Mouse (Mus musculus) cerebellum, postnatal 36 days (tissue): ENCODE measurements around the gene Spink4.

Experiments used
- DNase-seq, 2 experiments: peaks; one replicate each; pipeline ENCODE4 v3.0.0; 2021 to 2022; ENCODE audit warnings: mixed read lengths in 2 of 2

The Spink4 gene

DNA sequence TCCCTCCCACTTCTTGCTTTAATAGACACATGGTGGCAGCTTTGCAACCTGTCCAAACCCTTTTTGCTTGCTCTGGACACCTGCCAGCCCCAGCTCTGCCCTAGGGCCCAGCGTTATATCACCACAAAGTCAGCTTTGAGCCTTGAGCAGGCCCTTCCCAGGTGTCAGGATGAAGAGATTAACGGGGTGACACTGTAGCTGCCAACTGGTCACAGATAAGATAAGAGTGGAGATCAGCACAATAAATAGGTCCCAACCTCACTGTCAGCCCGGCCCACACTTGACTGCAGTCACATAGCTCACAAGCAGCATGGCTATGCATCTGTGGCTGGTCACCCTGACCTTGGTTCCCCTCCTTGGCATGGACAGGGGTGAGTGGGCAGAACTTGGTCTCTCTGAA is at the start of gene Spink4:
Gene Spink4, plus strand, starts transcription at position 268 of the 400 bp plus-strand sequence.
- DNase-seq, result peak in 1 of 2 experiments; percentile 13

DNA sequence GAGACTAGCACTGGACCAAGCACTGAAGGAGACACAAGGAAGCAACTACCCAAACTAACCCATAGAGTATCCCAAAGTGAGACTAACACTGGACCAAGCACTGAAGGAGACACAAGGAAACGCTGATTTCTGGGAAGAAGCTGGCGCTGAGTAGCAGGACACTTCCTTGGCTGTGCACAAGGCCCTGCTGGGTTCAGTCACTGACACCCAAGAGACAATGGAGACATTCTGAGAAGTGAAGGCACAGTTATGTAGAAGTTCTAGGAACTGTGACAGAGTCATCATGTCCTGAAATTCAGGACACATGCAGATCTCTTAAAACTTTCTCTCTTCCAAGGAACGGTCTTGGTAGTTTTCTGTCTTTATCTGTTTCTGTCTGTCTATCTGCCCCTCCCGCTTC is 49.6 kb upstream of the Spink4 start:
- no peak for DNase-seq

- no peak for DNase-seq
Observed at GRCm38 (mm10) chr4:40872129-40872528, 47.7 kb upstream of the Spink4 start.

DNA sequence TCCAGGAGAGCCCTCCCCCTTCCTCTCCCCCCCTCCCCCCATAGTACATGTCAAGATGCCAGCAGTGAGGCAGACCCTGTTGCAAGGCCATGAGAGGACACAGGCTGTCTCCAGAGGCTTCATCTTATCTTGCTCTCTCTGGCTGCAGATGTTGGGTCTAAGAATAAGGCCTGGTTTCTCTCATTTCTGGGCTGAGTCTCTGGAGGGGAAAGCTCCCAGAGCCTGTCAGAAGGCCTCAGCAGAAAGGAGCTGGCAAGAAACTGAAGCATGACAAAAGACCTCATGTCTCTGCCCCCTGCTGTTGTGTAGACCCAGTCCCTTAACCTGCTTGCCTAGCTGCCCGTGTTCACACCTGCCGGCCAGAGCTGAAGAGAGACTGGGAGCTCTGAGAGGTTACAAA is 46.5 kb upstream of the Spink4 start:
- DNase-seq, result no peak

GRCm38 (mm10) chr4:40874151-40874600 is 45.7 kb upstream of the Spink4 start:
- DNase-seq, result peak; percentile 36 to 47

- DNase-seq, result no peak
Observed at GRCm38 (mm10) chr4:40874794-40875552, 44.9 kb upstream of the Spink4 start.

GRCm38 (mm10) chr4:40875842-40876241 is 44.0 kb upstream of the Spink4 start:
- peak in 1 of 2 experiments; percentile 9 for DNase-seq

- no peak for DNase-seq
Observed at GRCm38 (mm10) chr4:40876814-40877371, 43.0 kb upstream of the Spink4 start.

DNA sequence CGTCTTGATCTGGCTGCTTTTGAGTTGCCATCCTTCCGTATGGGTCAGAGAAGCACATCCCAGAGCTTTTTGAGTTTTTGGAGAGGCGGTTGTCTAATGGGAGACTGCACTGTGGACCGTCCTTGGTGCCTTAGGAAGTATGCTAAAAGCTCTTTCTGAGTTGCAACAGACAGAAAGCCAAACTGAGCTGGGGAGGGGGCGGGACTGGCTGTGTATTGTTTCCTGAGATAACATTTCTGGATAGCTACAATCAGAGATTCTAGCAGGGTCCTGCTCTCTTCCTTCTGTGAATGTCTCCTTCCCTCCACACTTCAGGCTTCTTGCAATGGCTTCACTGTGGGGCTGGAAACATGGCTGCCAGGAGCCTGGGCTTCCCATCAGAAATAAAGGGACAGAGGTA is 42.3 kb upstream of the Spink4 start:
- DNase-seq, result no peak

- no peak for DNase-seq
Observed at GRCm38 (mm10) chr4:40883200-40883599, 36.7 kb upstream of the Spink4 start.

DNA sequence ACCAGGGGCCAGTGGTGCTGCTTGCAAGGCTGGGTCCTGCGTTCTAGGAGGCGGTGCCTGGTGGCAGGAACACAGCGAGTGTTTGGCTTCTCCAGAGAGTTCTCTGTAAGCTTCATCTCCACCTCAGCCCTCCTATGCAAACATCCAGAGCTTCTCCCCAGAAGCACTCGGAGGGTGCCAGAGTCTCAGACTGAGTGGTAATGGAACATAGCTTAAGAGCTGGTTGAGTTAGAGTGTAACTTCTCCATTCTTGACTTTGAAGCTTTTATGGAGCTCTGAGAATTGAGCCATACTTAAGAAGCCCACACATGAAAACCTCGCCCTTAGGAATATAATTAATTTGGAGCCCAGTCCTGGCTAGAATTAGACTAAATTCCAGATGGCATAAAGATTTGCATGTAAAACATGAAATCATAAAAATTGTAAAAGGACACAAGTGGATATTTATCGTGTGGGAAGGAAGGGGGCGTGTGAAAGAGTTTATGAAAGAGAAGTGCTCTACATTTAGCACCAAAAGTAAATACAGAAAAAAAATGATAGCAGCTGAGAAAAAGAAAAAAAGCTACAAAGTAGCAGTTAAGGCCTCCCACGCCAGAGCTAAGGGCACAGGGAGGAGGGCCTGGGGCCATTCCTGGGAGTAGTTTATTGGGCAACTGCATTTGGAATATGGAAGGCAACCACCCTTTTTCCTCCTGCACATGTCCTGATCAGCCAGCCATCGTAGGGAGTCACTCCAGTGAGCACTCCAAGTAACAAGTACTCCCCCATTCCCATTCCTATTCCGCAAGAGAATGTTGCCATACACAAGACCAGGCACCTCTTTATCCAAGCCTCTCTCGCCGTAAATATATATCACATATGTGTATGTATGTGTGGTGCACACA is 35.3 kb upstream of the Spink4 start:
- no peak for DNase-seq

DNA sequence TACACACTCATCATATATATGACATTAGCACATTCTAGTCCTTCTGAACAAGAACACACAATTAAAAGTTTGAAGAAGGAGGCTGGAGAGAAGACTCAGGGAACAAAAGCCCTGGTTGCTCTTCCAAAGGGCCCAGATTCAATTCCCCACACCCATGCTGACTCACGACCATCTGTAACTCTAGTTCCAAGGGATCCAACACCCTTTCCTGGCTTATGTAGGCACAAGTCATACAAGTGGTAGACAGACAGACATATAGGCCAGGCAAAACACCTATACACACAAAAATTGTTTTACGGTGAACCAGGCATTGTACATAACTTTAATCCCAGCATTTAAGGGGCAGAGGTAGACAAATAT is 34.7 kb upstream of the Spink4 start:
- no peak for DNase-seq

- no peak for DNase-seq
Observed at GRCm38 (mm10) chr4:40885883-40886282, 34.0 kb upstream of the Spink4 start.

DNA sequence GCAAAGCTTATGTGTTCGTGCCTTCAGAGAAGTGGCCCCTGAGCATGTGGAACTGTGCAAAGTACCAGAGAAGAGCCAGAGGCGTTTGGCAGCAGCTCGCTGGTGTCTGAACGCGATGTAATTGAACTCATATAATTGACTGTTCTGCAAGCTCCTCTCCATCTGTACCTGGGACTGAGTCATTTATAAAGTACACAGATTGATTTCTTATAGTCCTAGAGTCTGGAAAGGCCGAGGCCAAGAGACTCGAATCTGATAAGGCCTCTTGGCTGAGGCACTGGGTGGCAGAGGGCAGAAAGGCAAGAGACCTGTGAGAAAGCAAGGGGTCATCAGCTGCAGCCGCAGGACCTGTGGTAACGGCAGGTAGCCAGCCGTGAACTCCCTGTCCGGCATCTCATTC is 31.0 kb upstream of the Spink4 start:
- no peak for DNase-seq

DNA sequence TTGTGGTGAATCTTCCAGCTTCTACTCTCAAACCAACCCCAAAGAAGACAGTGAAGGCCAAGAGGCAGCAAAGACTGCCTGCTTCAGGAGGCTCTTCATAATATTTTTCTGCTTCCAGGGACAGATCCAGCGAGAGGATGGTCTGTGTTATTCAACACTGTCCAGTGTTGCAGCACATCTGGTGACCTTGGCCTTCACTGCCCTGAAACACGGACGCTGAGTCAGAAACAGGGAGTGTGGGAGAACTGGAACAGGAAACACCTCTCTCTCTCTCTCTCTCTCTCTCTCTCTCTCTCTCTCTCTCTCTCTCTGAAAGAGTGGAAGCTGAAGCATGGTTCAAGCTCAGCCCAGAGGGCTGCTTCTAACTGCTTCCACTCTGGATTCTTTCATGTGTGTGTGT is 30.6 kb upstream of the Spink4 start:
- no peak for DNase-seq

DNA sequence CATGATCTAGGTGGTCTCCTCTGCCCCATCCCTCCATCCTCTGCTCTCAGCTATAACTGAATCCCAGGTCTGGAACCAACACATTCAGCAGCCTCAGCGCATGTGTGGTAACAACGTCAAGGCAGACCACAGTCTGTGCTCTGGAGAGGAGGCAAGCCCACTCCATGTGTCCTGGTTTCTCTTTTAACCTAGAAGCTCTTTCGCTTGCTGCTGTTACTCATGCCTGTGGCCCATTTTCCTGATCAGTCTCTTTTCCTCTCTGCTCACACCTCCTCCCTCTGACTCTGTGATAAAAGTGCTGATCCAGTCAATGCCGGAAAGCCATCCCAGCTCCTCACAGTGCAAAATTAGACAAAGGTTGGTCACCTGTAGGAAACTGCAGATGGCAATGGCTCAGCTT is 29.9 kb upstream of the Spink4 start:
- no peak for DNase-seq

DNA sequence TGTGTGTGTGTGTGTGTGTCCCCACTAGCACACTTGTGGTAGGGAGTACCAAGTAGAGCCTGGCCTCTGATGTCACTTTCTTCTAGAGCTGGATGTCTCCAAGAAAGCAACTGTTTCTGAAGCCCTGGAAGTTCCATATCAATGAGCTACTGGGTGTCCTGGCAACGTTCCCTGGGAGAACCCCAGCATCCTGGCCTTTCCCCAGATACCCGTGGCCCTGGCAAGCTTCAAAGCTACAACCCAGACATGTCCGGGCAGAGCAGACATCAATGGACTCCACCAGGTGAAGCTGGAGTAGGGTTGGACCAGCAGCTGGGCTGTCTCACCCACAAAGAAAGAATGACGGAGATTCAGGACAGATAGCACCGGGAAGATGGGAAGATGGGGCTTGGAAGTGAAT is 28.6 kb upstream of the Spink4 start:
- no peak for DNase-seq

GRCm38 (mm10) chr4:40895118-40895517 is 24.7 kb upstream of the Spink4 start:
- no peak for DNase-seq

- no peak for DNase-seq
Observed at GRCm38 (mm10) chr4:40895646-40896045, 24.2 kb upstream of the Spink4 start.

DNA sequence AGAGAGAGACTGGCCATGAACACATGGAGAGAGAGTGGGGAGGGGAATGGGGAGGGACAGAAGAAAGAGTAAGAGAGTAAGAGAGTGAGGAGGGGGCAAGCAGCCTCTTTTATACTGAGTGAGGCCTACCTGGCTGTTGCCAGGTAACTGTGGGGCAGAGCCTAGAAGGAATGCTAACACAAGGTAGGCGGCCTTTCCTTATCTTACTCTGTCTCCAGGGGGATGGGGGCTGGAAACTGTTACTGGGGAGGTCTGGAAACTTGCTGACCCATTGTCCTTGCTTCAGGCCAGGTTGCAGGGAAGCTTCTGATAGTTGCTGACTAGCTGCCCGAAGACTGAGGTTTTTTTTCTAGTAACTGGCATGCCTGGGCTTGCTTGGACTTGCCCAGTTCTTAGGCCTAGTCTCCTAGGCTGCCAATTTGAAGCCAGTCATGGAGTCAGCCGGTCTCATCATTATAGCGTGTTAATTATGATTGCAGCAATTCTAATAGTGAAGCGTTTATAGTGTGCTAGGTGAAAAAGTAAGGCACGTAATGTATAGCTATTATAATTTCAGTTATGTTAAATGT is 21.3 kb upstream of the Spink4 start:
- no peak for DNase-seq

DNA sequence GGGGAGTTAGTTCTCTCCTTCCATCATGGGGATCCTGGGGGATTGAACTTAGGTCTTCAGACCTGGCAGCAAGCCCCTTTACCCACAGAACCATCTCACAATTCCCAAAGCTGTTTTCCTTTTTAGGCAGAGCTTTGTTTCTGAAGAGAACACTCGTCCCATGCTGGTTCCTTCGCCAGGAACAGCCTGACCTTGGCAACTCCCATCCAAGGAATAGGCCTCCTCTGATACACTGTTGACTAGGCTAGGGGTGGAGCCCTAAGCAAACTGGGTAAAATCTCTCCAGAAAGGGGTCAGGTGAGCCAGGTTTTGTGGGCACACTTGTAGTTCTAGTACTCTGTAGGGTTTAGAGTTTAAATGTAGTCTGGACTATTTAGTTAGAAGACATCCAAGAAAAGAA is 20.6 kb upstream of the Spink4 start:
- no peak for DNase-seq

- no peak for DNase-seq
Observed at GRCm38 (mm10) chr4:40900071-40900470, 19.8 kb upstream of the Spink4 start.

DNA sequence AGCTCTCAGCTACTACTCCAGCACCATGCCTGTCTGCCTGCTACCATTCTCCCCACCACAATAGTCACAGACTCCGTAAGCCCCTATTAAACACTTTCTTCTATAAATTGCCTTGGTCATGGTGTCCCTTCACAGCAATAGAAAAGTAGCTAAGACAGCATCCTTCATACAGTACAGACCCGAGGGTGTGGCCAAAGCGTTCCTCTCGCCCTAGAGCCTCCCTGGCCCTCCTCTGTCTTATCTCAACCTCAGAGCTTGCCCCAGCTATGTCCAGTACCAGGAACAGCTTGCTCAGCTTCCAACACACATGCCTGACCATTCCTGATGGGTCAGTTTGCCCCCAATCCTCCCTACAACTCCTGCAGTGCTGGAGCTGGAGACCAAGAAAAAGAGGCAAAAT is 19.2 kb upstream of the Spink4 start:
- no peak for DNase-seq
